Mouse (Mus musculus) thymus, postnatal 14 days (tissue): Measurements from ENCODE around the gene Plekhg1.

Source experiments
- DNase-seq: peaks from one replicate; pipeline ENCODE4 v3.0.0; 2021

The Plekhg1 gene

DNA sequence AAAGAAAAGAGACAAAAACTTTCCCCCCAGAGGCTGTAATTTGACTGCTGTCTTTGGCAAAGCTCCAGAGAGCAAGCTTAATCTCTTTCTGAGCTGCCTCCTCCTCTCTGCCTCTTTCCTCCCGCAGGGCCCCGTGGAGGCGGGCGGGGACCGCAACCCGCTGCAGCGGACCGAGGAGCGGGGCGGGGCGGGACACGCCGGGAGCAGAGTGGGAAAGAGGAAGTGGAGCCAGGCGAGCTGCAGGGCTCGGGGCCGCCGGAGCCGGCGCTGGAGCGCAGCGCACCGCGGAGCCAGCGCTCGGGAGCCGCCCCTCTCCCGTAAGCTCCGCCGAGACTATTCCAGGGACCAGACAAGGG lies at the start of gene Plekhg1:
Gene Plekhg1 (plus strand): TSS at position 217 of the 356 bp plus-strand sequence.
- peak; percentile 13 for DNase-seq

DNA sequence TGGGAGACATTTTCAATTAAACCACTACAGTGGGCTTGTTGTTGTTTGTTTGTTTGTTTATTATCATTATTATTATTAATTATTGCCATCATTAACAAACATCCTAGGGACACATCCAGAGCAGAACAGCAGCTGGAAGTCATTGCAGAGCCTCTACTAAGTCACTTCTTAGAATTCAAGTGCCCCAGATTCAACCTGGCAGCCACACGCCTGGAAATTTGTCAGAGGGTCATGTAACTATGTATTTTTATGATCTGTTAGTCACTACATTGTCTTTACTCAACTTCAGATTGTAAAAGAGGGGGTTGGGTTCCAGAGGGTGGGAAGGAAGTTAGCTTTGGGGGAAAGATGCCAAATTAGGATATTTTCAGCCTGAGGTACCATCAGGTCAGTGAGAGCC lies 47.4 kb upstream of the Plekhg1 start:
- DNase-seq: no peak

DNA sequence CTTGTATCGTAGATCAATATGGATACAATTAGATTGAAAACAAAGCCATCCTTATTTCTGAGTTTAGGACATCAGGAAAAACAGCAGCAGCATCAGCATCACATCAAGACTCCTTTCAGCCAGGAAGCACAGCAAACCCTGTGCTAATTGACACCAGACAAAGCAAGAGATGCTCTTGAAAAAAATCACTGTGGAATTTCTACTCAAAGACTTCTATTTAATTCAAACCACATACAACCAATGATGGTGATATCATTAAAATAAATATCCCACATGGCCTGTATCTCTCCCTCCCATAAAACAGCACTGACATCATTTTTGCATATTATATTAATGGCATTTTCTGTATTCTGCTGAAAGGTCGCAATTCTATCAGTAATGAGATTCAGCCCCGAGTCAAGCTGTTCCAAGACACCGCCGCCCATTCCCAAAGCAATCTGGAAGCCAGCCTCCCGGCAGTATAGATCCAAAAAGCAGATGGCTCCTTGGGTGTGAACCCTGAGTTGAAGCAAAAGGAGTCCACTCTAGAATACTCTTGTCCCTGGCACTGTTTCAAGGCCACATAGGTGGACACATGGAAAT lies 46.4 kb upstream of the Plekhg1 start:
- no peak for DNase-seq

DNA sequence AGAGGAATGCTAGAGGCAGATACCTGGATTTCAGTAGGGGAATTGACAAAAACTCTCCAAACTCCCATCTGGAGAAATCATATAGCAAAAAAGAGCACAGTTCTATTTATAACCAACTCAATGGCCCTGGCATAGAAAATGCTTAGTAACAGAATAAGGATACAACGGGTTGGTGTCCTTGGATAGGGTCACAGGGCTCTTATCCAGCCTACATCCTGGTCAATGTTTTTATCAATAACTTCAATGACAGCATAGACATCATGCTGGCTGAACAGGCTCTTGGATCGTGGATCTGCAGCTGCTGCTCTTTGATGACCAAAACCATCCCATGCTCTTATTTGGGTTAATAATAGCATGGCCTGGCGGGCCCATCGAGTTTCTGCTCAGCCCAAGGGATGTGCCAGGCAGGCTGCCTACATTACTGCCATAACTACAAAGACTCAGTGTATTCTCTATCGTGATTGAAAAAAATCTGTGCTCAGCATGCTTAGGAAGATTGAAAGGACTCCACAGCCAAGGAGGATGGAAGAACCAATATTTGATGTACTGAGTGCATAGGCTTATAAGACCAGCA lies 44.7 kb upstream of the Plekhg1 start:
- DNase-seq: no peak

DNA sequence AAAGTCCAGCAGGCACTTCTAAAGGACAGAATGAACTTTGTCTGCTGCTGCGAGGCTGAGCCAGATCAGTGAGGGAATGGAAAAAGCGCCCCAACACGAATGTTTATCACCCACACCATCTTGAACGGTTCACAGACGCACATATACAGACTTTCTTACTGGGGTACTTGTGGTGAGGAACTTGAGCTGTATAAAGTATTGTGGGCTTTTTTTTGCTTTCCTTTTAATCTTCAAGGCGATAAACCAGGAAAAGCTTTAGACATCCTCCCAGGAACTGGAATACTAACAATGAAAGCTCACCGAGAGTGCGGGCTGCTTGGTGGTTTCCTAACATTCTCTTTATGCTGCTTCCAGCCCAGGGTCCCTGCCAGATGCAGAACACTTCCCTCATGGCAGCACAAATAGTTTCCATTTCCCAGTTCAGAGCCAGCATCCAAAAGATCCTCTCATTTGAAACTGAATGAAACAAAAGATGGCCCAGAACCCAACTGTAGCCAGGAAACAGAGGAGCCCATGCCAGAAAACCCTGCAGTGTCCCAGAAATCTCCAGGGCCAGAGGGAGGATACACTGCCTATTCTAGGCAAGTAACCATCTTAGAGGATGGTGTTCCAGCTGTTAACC lies 43.3 kb upstream of the Plekhg1 start:
- DNase-seq: no peak

DNA sequence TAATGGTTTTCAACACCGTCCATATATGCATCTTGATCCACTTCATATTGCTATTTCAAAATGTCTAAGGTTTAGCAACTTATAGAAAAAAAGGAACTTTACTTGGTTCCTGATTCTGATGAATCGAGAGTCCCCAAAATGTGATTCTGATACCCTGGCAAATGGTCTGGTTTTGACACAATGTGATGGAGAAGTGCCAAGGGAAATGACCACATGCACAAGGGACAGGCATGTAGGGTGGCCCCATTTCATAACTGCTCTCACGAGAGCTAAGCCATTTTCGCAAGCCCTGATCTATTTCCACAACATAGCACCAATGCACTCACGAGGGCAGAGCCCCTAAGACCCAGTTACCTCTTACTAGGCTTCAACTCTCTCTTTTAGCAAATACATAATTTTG lies 42.7 kb upstream of the Plekhg1 start:
- DNase-seq: no peak

DNA sequence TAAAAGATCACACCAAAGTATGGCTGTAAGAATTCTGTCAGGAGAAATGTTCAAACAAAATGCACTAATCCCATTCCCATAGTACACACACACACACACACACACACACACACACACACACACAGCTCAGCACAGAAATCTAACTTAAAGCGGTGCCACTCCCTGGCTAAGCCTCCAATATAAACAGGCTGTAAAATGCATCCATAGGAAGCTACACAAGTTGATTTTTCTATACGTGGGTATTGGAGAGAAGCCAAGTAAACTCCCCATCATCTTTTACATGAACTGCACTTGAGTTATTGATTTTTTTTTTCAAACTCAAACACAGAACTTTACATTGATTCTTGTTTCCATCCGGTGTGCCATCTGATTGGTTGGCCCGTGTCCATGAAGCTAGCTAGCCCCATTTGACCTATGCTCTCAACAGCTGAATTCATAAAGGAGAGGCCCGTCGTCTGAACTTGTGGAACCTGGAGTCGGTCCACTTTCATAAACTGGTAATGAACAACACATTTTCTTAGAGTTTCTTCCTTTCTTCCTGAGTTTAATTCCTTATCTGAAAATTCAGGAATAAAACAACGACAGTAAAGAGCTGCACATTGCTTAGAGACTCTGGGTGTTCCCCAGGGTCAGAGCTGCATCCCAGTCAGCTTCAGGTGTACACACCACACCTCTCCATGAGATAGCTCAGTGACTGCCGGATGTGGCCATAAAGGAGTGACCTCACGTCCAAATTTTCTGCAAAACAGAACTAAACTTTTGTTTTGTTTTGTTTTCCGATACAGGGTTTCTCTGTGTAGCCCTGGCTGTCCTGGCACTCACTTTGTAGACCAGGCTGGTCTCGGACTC lies 39.7 kb upstream of the Plekhg1 start:
- DNase-seq: no peak

DNA sequence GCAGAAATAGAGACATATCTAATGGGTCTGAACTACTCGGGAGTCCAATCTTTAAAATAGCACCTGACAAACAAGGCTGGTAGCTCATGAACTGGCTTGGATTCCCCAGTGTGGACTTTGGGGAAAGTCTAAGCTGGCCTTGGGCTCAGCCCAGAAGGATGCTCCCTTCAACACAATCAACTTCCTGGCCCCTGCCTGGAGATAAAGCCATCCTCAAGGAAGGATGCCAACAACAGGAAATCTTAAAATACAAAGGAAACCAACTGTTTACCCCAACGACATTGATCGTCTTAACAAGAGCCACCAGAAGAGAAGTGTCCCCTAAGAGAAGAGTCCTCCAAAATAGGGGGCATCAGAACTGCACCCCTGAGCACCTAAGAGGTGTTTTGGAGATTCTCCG lies 38.3 kb upstream of the Plekhg1 start:
- no peak for DNase-seq

DNA sequence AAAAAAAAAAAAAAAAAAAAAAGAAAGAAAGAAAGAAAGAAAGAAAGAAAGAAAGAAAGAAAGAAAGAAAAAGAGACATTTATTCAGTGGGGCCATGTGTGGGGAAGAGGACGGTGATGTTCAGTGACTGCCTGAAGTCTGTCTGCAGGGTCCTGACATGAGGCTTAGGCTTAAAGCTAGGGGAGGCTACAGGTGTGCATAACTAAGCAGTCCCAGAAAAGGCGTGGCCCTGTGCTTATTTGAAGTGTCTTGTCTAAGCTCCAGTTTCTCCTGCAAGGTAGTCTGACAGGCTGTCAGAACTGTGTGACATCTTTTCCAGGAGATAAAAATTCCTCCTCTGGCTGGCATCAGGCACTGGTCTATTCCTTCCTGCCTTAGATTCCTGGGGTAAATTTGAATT lies 37.6 kb upstream of the Plekhg1 start:
- no peak for DNase-seq

DNA sequence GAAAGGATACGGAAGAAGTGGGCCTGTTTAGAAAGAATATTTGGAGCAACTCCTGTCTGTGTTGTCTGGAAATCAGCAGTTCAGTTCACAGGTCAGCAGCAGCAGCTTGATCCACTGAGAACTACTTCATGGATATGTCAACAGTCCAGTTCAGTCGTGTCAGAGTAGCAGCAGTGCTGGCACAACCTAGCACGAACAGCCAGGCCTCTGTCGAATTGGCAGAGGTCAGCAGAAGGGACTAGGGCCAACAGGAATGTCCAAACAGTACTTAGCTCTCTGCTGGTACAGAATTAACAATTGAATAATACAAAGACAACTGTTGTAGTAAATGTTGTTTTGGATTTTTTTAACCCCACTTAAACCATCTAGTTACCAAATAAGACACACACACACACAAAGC lies 33.9 kb upstream of the Plekhg1 start:
- DNase-seq: no peak

DNA sequence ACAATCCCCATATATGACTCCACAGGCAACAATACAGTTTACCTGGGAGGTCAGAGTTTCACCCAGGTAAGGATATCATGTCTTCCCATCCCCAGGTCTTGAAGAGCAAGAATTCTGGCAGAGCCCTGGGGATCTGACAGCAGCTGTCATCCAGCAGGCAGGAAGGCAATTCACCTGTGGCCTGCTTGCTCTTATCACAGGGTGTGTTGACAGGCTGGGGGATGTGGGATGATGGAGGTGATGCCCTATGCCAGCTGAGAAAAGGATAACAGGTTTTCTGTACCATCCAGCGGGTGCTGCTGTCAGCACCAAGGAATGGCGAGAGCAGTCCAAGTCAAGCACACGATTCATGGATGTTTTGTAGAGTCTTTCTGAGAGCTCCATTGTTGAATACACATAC lies 30.1 kb upstream of the Plekhg1 start:
- DNase-seq: no peak

DNA sequence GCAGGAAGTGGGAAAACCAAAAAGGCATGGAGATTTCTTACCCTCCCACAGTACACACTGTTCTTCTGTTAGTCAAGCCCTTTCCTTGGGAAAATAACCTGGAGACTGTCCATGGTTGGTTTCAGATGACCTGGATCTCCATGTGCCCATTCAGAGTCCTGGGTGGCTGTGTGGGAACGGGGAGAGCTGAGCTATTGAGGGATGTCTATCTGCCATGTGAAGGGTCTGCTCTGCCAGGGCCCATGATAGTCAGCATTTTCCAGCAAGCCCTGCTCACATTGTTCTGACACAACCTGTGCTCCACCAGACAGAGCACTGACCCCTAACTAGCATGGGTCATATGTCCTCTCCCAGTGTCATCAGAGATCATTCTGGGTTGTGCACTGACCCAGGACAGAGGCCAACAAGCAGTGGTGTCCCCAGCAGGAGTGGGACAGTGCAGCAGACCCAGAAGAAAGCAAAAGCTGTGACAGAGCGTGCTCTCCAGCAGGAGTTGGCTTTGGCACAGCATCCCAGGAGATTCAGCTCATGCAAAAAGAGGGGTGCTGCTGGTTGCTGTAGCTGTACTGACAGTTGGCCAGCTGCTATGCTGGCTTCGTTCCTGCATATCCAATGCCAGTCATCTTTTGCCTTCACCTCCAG lies 24.7 kb upstream of the Plekhg1 start:
- DNase-seq: no peak

DNA sequence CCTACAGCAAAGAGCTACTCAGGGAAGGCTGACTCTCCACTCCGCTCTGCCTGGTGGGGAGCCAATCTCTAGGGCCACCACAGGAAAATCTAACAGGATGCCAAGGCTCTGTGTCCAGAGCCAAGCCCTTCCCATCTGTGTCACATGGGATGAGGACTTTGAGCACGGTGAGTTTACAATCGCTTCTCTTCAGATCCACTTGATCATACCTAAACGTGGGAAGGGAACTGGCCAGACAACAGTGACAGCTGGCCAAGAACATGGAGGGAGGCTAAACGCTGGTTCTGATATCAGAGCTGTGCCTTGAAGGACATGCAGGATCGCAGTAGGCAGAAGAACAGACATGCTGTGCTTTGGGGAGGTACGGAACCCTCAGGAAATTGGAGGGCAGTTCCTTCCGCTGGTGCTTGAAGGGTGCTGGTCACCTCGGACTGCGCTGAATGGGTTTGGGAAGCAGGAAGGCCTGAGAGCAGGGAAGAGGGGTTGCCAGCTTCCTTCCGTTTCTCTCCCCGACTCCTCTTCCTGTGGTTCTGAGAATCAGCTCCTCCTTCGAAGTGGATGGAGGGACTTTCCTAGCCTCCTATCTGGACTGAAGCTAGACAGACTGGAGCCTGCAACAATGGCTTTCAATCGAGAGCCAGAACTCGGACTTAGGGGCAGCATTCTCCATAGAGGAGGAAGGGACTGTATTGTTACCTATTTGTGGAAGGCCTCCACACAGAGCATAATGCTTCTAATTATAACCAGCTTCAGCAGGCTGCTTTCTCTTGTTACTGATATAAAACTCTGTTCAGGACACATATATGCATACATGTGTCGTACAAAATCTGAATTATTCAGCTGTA lies 21.9 kb upstream of the Plekhg1 start:
- no peak for DNase-seq

DNA sequence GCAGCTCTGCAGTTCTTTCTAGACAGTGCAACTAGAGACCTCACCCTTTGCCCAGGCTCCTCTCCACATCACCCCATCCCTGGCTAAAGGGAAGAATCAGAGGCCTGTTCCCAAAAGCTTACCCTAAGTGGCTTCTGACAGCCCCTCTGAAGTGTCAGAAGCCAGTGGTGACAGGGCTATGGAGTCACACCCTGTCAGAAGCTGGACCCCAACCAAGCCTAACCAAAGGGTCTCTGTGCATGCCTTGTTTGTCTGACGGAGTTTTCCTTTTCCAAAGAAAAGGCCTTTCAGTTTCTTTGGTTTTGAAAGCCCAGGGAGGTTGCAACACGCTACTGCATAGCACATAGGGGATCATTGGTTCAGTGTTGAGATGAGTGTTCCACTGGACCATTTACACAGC lies 19.9 kb upstream of the Plekhg1 start:
- no peak for DNase-seq

DNA sequence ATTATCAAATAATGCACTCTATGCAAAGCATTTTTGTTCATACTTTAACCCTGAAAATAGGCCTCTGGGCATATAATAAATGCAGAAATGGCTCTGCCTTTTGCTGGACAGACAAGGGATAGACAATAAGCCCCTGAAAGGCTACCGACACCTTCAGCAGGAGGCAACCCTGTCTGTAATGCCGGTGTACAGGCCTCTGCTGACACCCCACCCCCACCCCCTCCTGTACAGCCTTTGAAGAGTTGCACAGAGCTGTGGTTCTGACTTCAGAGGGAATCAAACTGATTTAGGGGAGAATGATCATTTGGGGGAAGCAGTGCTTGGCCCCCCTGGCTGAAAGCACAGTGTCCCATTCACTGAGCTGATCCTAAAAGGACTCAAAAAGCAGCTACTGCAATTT lies 17.8 kb upstream of the Plekhg1 start:
- DNase-seq: no peak

DNA sequence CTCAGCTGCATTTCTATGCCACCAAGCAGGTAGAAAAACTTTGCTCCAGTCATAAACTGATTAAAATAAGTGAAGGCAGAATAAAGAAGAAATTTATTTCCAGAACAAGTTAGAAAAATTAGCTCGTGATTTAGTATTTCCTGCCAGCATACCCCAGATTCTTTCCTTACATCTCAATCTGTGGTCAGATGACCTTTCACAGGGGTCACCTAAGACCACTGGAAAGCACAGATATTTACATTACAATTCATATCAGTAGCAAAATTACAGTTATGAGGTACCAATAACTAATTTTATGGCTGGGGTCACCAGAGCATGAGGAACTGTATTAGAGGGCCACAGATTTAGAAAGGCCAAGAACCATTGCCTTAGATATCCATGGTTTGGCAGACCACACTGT lies 15.5 kb upstream of the Plekhg1 start:
- DNase-seq: no peak

DNA sequence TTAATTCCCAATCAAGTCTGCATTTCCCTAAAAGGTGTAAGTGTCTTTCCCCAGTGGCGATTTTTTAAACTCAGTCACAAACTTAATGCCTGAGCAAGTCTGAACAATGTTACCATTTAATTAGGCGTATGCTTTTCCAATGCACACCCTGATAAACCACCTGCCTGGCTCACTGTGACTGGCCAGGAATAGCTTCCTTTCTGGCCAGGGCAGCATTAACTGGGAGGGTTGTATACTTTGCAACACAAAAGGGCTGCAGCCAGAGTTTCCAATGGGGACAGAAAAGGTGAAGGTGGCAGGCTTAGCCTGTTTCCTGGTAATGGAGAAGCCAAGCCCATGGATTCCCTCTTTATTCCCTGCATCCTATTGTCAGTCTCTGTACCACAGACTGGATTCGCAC lies 10.5 kb upstream of the Plekhg1 start:
- DNase-seq: no peak

DNA sequence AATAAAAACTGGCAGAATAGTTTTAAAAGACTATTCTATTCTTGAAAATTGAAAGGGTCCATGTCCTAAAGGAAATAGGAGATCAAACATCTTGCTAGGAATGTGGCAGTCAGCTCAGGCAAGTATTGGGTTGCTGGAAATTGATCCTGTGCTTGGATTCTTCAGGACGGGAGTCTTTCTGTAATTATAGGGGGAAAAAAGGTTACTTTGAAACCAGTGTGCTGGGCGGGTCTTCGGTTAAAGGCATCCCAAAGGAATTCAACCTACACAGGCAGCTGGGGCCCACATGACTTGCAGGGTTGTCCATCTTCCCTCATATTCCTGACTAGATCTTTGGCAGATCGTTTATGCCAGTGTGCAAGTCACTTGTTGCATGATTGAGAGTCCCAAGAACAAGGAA lies 9.8 kb upstream of the Plekhg1 start:
- no peak for DNase-seq

DNA sequence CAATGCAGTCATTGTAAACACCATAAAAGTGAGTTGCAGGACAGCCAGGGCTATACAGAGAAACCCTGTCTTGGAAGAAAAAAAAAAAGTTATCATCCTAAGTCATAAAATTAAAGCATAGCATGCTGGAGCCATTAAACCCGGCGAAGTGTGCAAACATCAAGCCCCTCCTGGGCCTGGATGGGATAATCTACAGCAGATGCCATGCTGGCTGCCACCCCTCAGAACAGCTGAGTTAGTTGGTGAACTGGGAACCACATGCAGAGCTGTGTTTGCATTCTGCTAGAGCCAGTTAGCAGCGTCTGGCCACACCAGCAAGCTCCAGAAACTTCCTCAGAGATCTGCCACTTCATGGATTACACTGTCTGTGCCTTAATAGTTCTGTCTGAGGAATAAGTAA lies 3.1 kb upstream of the Plekhg1 start:
- DNase-seq: no peak

DNA sequence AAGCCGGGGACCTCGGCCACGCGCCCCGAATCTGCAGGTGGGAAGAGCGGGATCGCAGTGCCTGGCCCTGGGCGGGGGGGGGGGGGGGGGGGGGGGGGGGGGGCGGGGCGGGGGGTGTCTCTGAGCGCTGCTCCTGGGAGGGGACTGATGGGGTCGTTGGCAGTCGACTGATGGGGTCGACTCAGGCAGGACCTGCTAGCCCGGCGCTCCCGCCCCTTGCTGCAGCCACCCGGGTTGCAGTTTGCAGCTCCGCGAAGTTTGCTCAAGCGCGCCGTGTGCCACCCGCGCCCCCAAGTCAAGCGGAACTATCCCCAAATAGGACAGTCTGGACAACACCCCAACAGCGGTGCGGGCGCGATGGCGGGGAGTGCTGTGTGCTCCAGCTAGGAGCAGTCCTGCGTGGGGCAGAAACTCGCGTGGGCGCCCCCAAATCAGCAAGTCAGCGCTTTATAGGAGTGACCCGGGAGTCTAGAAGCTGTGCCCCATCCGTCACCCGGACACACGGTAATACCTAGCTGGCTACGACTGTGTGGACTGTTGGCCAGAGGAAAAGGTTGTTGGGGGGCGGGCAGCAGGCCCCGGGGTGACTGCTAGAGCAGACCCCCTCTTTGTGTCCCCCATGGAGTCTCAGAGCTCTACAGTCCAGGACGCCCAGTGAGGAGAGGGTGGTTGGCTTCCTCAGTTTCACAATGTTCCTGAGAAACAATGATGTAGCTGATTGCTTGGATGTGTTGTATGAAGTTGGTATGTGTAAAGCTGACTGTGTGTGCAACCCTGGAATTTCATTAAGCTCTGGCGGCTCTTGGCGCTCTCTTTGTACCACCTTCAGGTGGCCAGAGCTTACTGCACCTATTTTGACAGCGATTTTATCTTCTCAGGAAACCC lies 582 bp downstream of the Plekhg1 start:
- DNase-seq: peak; percentile 6

DNA sequence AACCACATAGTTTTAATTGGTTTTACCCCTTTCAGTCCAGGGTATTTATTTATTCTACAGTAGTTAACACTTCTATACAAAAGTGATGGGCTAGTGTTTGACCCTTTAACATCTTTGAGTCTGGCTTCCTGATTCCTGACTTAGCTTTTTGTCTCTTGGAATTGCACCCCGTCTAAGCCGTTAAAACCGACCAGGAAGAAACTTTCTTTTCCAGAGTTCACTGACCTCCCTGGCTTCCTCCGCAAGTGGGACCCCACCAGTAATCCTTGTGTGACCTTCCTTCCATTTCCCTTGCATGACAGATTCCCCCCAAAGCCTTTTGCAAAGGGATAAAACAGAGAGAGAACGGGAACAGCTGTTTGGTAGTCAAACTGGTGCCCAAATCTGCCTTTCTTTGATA lies 1.6 kb downstream of the Plekhg1 start:
- DNase-seq: no peak

DNA sequence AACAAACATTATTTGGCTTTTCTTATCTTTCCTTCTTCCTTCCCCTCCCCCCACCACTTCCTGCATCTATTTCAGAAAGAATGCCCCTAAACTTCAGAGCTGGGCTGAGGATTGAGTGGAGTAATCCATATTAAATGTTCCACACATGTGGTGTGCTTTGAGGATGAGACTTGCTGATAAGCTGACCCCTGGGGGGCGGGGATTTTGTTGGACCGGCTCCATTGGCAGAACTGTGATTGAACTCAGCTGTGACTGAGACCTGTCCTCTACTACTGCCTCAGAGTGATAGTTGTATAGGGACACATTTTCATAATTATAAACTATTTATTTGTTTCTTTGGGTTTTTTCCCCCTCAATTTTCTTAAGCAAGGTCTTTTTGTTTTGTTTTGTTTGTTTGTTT lies 2.9 kb downstream of the Plekhg1 start:
- no peak for DNase-seq
